Mouse (Mus musculus): ENCODE measurements at regions not wholly inside any gene's neighbourhood (a gene's known extent, or its start where the extent isn't known, plus 50 kb on each side); places are given as distances from the start of the nearest gene placed in this dataset.

- no peak for DNase-seq (ENCODE audit: low read depth)
Observed at GRCm38 (mm10) chr5:128482617-128483440, 50.0 kb upstream of the Tmem132d start.
